Mouse (Mus musculus) liver, adult 2 months (tissue): ENCODE results near the gene Dcp1a. TPM values are rescaled to one million over a fixed set of nuclear protein-coding genes. Genes with fewer than 3 reads are reported as not detected.

Source experiments
- DNase-seq: peaks from one replicate; pipeline ENCODE4 v3.0.0-alpha.2; 2011; ENCODE audit warnings: low read depth, low spot score; ENCODE audit errors: extremely low read depth
- H3K27ac ChIP-seq: fragments of 200-500 bp; replicated peaks from 2 replicates; pipeline ENCODE4 v1.5.1; 2012; ENCODE audit warnings: low read depth, mild to moderate bottlenecking, control low read depth, inconsistent platforms, low read length; ENCODE audit not compliant: insufficient read depth
- H3K27me3 ChIP-seq: fragments of 200-500 bp; 2 replicates; pipeline ENCODE4 v1.6.1; 2012; ENCODE audit warnings: mild to moderate bottlenecking, moderate library complexity, low read length, inconsistent platforms; ENCODE audit not compliant: control insufficient read depth, insufficient read depth
- H3K36me3 ChIP-seq: fragments of 200-500 bp; 2 replicates; pipeline ENCODE4 v1.6.1; 2012; ENCODE audit warnings: low read length, inconsistent platforms; ENCODE audit not compliant: control insufficient read depth, insufficient read depth
- H3K4me1 ChIP-seq: fragments of 200-500 bp; 2 replicates; pipeline ENCODE4 v1.6.1; 2011; ENCODE audit warnings: low read length; ENCODE audit not compliant: control insufficient read depth, insufficient read depth
- H3K4me3 ChIP-seq: fragments of 200-500 bp; 2 replicates; pipeline ENCODE4 v1.5.1; 2011; ENCODE audit warnings: low read depth, mild to moderate bottlenecking, control low read depth, low read length, moderate library complexity; ENCODE audit not compliant: insufficient read depth
- H3K79me2 ChIP-seq: fragments of 200-500 bp; 2 replicates; pipeline ENCODE4 v1.6.1; 2012; ENCODE audit warnings: inconsistent platforms, mild to moderate bottlenecking, low read length, moderate library complexity; ENCODE audit not compliant: control insufficient read depth, insufficient read depth
- H3K9ac ChIP-seq: fragments of 200-500 bp; 2 replicates; pipeline ENCODE4 v1.6.1; 2012; ENCODE audit warnings: low read depth, mild to moderate bottlenecking, control low read depth, inconsistent platforms, low read length
- CTCF ChIP-seq: fragments of 200-500 bp; IDR thresholded peaks from 2 replicates; pipeline ENCODE4 v1.5.1; 2011; ENCODE audit warnings: low read depth, low read length, control low read depth
- POLR2A ChIP-seq: fragments of 200-500 bp; IDR thresholded peaks from 2 replicates; pipeline ENCODE4 v1.6.1; 2011; ENCODE audit warnings: low read length, control low read depth; ENCODE audit not compliant: insufficient read depth; ENCODE audit errors: extremely low read depth
- WGBS: fragments of 180-500 bp; shearing (Covaris S2); methylation state at CpG from one replicate; pipeline ENCODE4 v1.1.7; 2018; 5-methylcytosine and 5-hydroxymethylcytosine counted together
- polyA plus RNA-seq: library from polyadenylated mRNA; depleted of rRNA; stranded (reverse); fragments of >200 nt; gene quantifications from 2 replicates; pipeline ENCODE4 v1.2.3, GENCODE M21; 2012
- total RNA-seq: library from RNA; depleted of rRNA; stranded (reverse); fragments of >200 nt; gene quantifications from 2 replicates; pipeline ENCODE4 v1.2.3, GENCODE M21; 2014

The Dcp1a gene
- total and polyA plus RNA-seq, 2 experiments = 6.8 to 8.9 TPM

- 91% methylated on average over 6 of the region's 6 CpGs for WGBS
Observed at GRCm38 (mm10) chr14:30523356-30523755, 44.0 kb downstream of the Dcp1a start.

GRCm38 (mm10) chr14:30528392-30528791 lies 49.1 kb downstream of the Dcp1a start:
- H3K27ac ChIP-seq = no peak overlapping the region
- no peaks in the 10 kb centered on the region for H3K79me2 ChIP-seq
- H3K27me3 ChIP-seq = no peaks in the 10 kb centered on the region
- peaks cover 12% of the 10 kb centered on the region for H3K36me3 ChIP-seq
- no peak for DNase-seq
- no peaks in the 10 kb centered on the region for H3K4me1 ChIP-seq
- no peak overlapping the region for H3K9ac ChIP-seq
- 87% methylated on average over 10 of the region's 10 CpGs for WGBS
- TF ChIP-seq POLR2A (no peak), CTCF (no peak)
- H3K4me3 ChIP-seq = no peak overlapping the region

More at GRCm38 (mm10) chr14:30523356-30523755, 44.0 kb downstream of the Dcp1a start:
- no peak overlapping the region for H3K4me3 ChIP-seq
- no peak overlapping the region for H3K9ac ChIP-seq
- no peak overlapping the region for H3K27ac ChIP-seq
- peaks cover 35% of the 10 kb centered on the region for H3K36me3 ChIP-seq
- TF ChIP-seq POLR2A (no peak), CTCF (no peak)
- no peaks in the 10 kb centered on the region for H3K79me2 ChIP-seq
- H3K27me3 ChIP-seq = no peaks in the 10 kb centered on the region
- no peaks in the 10 kb centered on the region for H3K4me1 ChIP-seq
- no peak for DNase-seq

DNA sequence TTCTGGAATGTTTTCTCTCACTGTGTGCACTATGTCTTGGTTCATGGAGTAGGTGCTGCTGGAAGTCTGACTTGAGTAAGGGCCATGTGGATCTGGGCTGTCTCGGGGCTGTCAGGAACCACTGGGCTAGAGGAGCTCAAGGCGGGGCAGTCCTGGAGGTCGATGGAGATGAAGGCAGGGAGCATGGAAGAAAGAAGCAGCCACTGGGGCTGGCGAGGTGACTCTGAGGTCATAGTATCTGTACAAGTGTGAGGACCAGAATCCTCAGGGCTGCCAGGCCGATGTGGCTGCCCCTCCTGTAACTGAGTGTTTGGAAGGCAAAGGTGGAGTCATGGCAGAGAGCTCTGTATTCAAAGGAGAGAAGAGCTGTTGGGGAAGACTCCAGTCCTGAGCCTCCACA lies 49.6 kb downstream of the Dcp1a start:
- no peak for DNase-seq
- H3K27me3 ChIP-seq = no peaks in the 10 kb centered on the region
- H3K9ac ChIP-seq = no peak overlapping the region
- TF ChIP-seq POLR2A (no peak), CTCF (no peak)
- H3K36me3 ChIP-seq = peaks cover 10% of the 10 kb centered on the region
- 84% methylated on average over 5 of the region's 5 CpGs for WGBS
- no peak overlapping the region for H3K27ac ChIP-seq
- H3K79me2 ChIP-seq = no peaks in the 10 kb centered on the region
- H3K4me1 ChIP-seq = peaks cover 3% of the 10 kb centered on the region
- H3K4me3 ChIP-seq = no peak overlapping the region

GRCm38 (mm10) chr14:30529454-30529853 lies 50.1 kb downstream of the Dcp1a start:
- Histone ChIP-seq H3K27ac (no peak overlapping the region), H3K9ac (no peak overlapping the region), H3K27me3 (no peaks in the 10 kb centered on the region), H3K79me2 (no peaks in the 10 kb centered on the region), H3K4me3 (no peak overlapping the region), H3K36me3 (peaks cover 9% of the 10 kb centered on the region), H3K4me1 (peaks cover 6% of the 10 kb centered on the region)
- TF ChIP-seq CTCF (no peak), POLR2A (no peak)
- DNase-seq = no peak
- 86% methylated on average over 12 of the region's 12 CpGs for WGBS

DNA sequence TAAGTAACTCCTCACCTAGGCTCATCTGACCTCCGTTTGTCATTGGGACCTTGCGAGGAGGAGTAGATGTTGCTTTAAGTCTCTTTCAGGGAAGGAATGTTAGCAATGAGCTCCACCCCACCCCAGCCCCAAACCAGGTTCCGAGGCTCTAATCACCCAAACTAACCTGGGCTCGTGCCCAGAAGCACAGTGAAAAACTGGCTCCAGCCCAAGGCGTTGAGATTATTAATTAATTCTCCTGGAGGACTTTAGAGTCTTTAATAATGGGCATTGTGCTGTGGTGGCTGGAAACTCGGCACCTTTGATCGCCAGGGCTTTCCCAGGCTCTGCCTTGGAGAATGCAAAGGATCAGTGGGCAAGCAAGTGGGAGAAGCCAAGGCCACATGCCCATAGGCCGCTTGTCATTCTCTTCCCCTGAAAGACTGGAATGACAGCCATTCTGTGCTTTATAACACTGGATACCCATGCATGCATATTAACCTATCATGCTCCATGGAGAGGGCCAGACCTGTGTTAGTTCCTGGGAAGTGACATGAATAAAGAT lies 51.5 kb downstream of the Dcp1a start:
- Histone ChIP-seq H3K4me3 (no peak overlapping the region), H3K36me3 (peaks cover 6% of the 10 kb centered on the region), H3K9ac (no peak overlapping the region), H3K79me2 (no peaks in the 10 kb centered on the region), H3K4me1 (peaks cover 6% of the 10 kb centered on the region), H3K27me3 (no peaks in the 10 kb centered on the region), H3K27ac (no peak overlapping the region)
- TF ChIP-seq CTCF = no peak
- no peak for TF ChIP-seq POLR2A
- WGBS = 64% methylated on average over 8 of the region's 8 CpGs
- DNase-seq = peak; percentile 9

DNA sequence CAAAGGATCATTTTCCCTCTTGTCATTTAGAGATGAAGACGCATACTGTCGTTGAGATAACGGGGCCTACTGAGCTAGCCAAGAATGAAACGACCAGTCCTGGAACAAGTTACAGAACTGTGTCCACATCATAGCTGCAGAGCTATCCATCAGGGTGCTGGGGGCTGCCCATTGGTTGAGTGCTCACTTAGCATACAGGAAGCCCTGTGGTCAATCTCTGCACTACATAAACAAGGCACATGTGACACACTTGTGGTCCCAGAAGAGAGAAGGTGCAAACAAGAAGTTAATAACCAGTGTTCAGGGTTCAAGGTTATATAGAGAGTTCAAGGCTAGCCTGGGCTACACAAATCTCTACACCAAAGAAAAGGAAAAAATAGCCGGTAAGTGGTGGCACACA lies 52.1 kb downstream of the Dcp1a start:
- Histone ChIP-seq H3K4me3 (no peak overlapping the region), H3K79me2 (no peaks in the 10 kb centered on the region), H3K27me3 (no peaks in the 10 kb centered on the region), H3K9ac (no peak overlapping the region), H3K4me1 (peaks cover 6% of the 10 kb centered on the region), H3K36me3 (peaks cover 4% of the 10 kb centered on the region), H3K27ac (no peak overlapping the region)
- 82% methylated on average over 5 of the region's 5 CpGs for WGBS
- TF ChIP-seq POLR2A (no peak), CTCF (no peak)
- no peak for DNase-seq
